Mouse (Mus musculus) leukemia stem cell, adult 10-12 weeks (primary cell): ENCODE data around the gene Zfp653. TPM values are rescaled to one million over a fixed set of nuclear protein-coding genes. Genes with fewer than 3 reads are reported as not detected.

Experiments used
- polyA plus RNA-seq: library from polyadenylated mRNA; stranded (reverse); fragments of >175 nt; gene quantifications from 2 replicates; pipeline ENCODE4 v1.2.3, GENCODE M21; 2012; ENCODE audit warnings: low replicate concordance

The Zfp653 gene
- 19.9 and 36.2 TPM in 2 replicates for polyA plus RNA-seq

GRCm38 (mm10) chr9:22070791-22071573 lies at the start of gene Zfp653, which contains the start of gene Gm49318:
TSS of gene Zfp653 (minus strand) at chr9:22071376.
TSS of gene Gm49318 (minus strand) at chr9:22071259.

GRCm38 (mm10) chr9:22116740-22117426 lies 45.7 kb upstream of the Zfp653 start, which contains the start of gene Elof1:
TSS of gene Elof1 (minus strand) at chr9:22117172.

GRCm38 (mm10) chr9:22098993-22099696 lies 28.0 kb upstream of the Zfp653 start, which contains the start of gene Cnn1:
TSS of gene Cnn1 (plus strand) at chr9:22099216.

GRCm38 (mm10) chr9:22085022-22085834 lies 14.1 kb upstream of the Zfp653 start, which contains the start of gene Ecsit:
TSS of gene Ecsit (minus strand) at chr9:22085438.

GRCm38 (mm10) chr9:22051958-22052254 lies 19.3 kb downstream of the Zfp653 start, which contains the start of gene Elavl3:
TSS of gene Elavl3 (minus strand) at chr9:22052023.

Other genes with a start within 250 kb of the Zfp653 start
- not detected in 2 replicates for gene Angptl8, start 235.9 kb downstream of the Zfp653 start, polyA plus RNA-seq
- 4.1 and 4.6 TPM in 2 replicates for gene Dock6, start 218.7 kb downstream of the Zfp653 start, polyA plus RNA-seq
- 2.8 and 3.1 TPM in 2 replicates for gene Rab3d, start 153.2 kb downstream of the Zfp653 start, polyA plus RNA-seq
- gene Ccdc159, start 143.9 kb downstream of the Zfp653 start, polyA plus RNA-seq, result 0.15 and 0.30 TPM in 2 replicates
- gene Tmem205, start 143.8 kb downstream of the Zfp653 start, polyA plus RNA-seq, result 7.7 and 9.7 TPM in 2 replicates
- 2.7 and 3.5 TPM in 2 replicates for gene Plppr2, start 134.3 kb downstream of the Zfp653 start, polyA plus RNA-seq
- gene Swsap1, start 115.6 kb downstream of the Zfp653 start, polyA plus RNA-seq, result 5.8 and 8.2 TPM in 2 replicates
- 411 and 740 TPM in 2 replicates for gene Epor, start 107.9 kb downstream of the Zfp653 start, polyA plus RNA-seq
- 3.8 and 4.2 TPM in 2 replicates for gene Rgl3, start 81.9 kb downstream of the Zfp653 start, polyA plus RNA-seq
- gene Ccdc151, start 68.7 kb downstream of the Zfp653 start, polyA plus RNA-seq, result not detected in 2 replicates
- gene Prkcsh, start 68.6 kb downstream of the Zfp653 start, polyA plus RNA-seq, result 89.7 and 142 TPM in 2 replicates
- 0.05 TPM in 1 of 2 replicates, not detected in the other for gene Elavl3, start 19.4 kb downstream of the Zfp653 start, polyA plus RNA-seq
- gene Gm49318, start 117 bp downstream of the Zfp653 start, polyA plus RNA-seq, result not detected in 2 replicates
- 15.6 and 32.9 TPM in 2 replicates for gene Ecsit, start 14.1 kb upstream of the Zfp653 start, polyA plus RNA-seq
- not detected in 2 replicates for gene Cnn1, start 27.8 kb upstream of the Zfp653 start, polyA plus RNA-seq
- gene Elof1, start 45.8 kb upstream of the Zfp653 start, polyA plus RNA-seq, result 20.8 and 209 TPM in 2 replicates
- 101 and 225 TPM in 2 replicates for gene Acp5, start 64.3 kb upstream of the Zfp653 start, polyA plus RNA-seq
- 38.8 and 41.8 TPM in 2 replicates for gene Pigyl, start 85.5 kb upstream of the Zfp653 start, polyA plus RNA-seq
- gene Zfp872, start 116.7 kb upstream of the Zfp653 start, polyA plus RNA-seq, result not detected in 2 replicates
- gene Zfp809, start 154.3 kb upstream of the Zfp653 start, polyA plus RNA-seq, result 4.1 and 5.4 TPM in 2 replicates
- 0.12 and 0.36 TPM in 2 replicates for gene Zfp599, start 188.5 kb upstream of the Zfp653 start, polyA plus RNA-seq
- gene Zfp810, start 236.3 kb upstream of the Zfp653 start, polyA plus RNA-seq, result 2.2 and 2.7 TPM in 2 replicates